Mouse (Mus musculus) spleen, adult 2 months (tissue): ENCODE measurements at regions not wholly inside any gene's neighbourhood (a gene's known extent, or its start where the extent isn't known, plus 50 kb on each side); places are given as distances from the start of the nearest gene placed in this dataset.

Experiments
- CTCF ChIP-seq: fragments of 200-500 bp; IDR thresholded peaks from 2 replicates; pipeline ENCODE4 v1.5.1; 2011; ENCODE audit warnings: mild to moderate bottlenecking, inconsistent platforms; ENCODE audit not compliant: insufficient read depth, insufficient read length, insufficient replicate concordance; ENCODE audit errors: extremely low read depth
- POLR2A ChIP-seq: fragments of 200-500 bp; IDR thresholded peaks from 2 replicates; pipeline ENCODE4 v1.6.1; 2011; ENCODE audit warnings: low read depth, low read length, inconsistent platforms

DNA sequence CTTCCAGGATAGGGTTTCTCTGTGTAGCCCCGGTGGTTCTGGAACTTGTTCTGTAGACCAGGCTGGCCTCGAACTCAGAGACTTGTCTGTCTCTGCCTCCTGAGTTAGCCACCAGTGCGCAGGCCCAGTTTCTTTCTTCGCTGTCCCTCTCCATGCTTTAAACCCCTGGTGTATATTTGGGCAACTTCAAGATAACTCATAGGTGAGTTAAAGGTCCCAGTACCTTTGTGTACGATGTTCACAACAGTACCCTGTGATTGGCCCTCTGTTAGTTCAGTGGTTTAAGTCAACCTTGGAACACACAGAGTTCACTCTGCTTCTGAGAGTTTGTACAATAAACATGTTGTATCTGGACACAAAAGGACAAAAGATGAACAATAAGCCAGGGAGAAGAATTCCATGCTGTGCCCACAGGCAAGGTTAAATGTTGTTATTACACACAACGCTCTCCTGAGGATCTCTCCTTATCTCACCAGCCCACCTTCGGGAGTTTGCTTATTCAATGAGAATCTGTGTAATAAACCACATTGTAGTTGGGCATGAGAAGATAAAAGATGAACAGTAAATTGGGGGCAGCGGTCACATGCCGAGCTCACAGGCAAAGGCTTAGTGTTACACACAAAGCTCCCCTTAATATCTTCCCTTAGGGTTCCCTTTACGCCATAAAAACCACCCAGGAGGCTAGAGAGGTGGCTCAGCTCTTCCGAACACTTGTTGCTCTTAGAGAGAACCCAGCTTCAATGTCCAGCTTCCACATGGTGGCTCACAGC lies 78.6 kb upstream of the Cpsf6 start:
- TF ChIP-seq CTCF (no peak), POLR2A (no peak)
